Mouse (Mus musculus): ENCODE results near the gene Desi1. TPM values are rescaled to one million over a fixed set of nuclear protein-coding genes. Genes with fewer than 3 reads are reported as not detected.
A peak's percentile ranks its signal among the peaks of the same experiment; 100 is the strongest.

Desi1 gene
- polyA plus RNA-seq, 1 experiment from 2014 or later: 50.6 TPM

DNA sequence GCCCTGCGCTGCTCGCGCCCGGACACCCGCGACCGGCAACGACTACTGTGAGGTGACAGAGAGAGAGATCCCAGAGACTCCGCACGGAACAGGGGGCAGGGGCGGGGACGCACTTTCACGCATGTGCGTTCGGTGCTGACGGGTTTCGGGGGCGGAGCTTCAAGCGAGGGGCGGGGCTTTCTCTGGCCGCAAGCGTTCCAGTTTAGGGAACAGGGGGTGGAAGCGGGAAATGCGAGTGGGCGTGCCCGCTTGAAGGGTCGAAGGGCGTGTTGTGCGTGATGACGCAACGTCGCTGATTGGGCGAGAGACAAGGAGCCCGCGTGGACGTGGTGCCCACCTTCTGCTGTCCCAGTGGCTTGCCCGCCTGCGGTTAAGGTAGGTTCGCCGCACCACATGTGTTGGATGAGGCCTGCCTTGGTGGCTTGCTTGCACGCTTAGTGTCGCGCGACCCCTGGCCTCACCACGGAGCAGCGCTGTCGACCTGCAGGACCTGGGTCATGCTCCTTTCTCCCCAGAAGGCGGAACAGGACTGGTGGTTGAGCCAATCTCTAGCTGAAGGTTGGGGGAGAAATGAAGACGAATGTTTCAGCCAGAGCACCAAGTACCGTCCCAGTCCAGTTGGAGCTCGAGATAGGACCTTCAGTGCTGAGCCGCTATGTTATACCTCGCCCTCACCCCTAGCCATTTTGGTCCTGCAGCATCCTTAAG lies 17.4 kb downstream of the Desi1 start:
- peak overlapping the region; percentile 88 for H3K4me2 ChIP-seq
- peak overlapping the region; percentile 77 for H3K9ac ChIP-seq
- no peaks in the 10 kb centered on the region for H3K27me3 ChIP-seq (replicated peaks)
- ATAC-seq (replicated peaks): peak; percentile 97
- WGBS: under 1% methylated on average over 53 of the region's 53 CpGs
- H3K4me1 ChIP-seq: peaks cover 25% of the 10 kb centered on the region
- H3K9me3 ChIP-seq: no peaks in the 10 kb centered on the region
- peak overlapping the region; percentile 78 for H3K27ac ChIP-seq
- peaks cover 5% of the 10 kb centered on the region; the same call in 1 of the 2 replicates for H3K36me3 ChIP-seq (replicated peaks)
- H3K4me3 ChIP-seq: peak overlapping the region; percentile 50

DNA sequence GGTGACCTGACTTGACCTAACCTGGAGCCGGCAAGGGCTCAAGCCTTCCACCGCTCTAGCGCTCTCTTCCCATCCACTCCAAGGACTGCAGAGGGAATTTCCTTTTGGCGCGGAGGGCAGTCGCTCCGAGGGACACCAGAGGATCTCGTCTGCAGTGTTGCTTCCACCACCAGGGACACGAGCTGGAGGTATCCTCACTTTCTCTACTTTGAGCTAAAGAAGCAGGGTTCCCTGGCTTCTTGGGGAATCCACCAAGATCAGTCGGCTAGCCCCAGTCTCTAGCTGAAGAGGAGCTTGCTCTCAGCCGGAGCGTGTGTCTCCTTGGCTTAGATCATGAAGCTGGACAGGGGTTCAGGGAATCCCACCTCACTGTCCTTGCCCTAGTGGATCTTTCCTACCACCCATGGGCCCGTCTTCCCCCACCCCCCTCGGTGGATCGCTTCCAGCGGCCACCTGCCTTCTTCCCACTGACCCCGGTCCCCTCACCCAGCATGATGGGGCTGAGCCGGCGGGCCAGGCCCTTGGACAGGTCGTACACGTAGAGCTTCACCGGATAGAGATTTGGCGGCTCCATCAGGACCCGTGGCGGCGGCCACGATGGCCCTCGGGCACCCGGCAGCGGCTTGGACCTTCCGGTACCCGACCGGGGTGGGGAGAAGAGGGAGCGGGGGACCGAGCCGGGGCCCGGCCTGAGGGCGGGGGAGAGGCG lies 18.1 kb downstream of the Desi1 start:
- Histone ChIP-seq H3K4me2 (peak overlapping the region; percentile 88), H3K9me3 (no peaks in the 10 kb centered on the region), H3K4me1 (peaks cover 25% of the 10 kb centered on the region), H3K27ac (peak overlapping the region; percentile 78), H3K27me3 (replicated peaks) (no peaks in the 10 kb centered on the region), H3K4me3 (peak overlapping the region; percentile 50), H3K36me3 (replicated peaks) (peaks cover 4% of the 10 kb centered on the region; the same call in 1 of the 2 replicates), H3K9ac (peak overlapping the region; percentile 53)
- WGBS: under 1% methylated on average over 39 of the region's 39 CpGs
- peak; percentile 83 for ATAC-seq (replicated peaks)

DNA sequence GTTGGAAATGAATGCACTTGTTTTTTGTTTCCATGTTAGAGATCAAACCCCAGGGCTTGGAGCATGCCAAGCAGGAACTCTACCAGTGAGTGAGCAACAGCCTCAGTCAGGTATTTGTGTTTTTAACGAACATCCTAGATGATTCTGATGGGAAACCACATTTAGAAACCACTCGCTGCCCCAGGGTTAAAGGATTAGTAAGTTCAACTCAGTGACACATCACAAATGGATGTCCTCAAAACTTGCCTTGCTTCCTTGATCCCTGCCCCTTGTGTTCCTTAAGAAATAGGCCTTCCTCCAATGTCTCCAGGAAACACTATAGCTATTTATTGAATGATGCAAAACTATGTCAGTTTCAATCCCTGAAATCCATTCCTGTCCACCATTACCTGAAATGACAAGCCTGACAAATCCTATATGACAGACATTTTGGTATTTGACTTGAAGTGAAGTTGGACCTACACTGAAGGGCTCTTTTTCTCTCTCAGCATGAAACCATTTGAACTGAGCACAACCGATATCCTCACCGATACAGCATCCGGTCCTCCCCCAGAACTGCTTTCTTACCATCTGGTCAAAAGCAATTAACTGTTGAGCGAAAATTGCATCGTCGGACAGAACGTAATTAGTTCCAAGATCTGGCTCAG lies 18.8 kb downstream of the Desi1 start:
- Histone ChIP-seq H3K4me1 (peaks cover 25% of the 10 kb centered on the region), H3K4me2 (peak overlapping the region; percentile 88), H3K4me3 (peak overlapping the region; percentile 50), H3K27me3 (replicated peaks) (no peaks in the 10 kb centered on the region), H3K27ac (peak overlapping the region; percentile 78), H3K36me3 (replicated peaks) (peaks cover 4% of the 10 kb centered on the region; the same call in 1 of the 2 replicates), H3K9ac (peak overlapping the region; percentile 53), H3K9me3 (no peaks in the 10 kb centered on the region)
- ATAC-seq (replicated peaks): no peak
- 15% methylated on average over 9 of the region's 9 CpGs for WGBS

DNA sequence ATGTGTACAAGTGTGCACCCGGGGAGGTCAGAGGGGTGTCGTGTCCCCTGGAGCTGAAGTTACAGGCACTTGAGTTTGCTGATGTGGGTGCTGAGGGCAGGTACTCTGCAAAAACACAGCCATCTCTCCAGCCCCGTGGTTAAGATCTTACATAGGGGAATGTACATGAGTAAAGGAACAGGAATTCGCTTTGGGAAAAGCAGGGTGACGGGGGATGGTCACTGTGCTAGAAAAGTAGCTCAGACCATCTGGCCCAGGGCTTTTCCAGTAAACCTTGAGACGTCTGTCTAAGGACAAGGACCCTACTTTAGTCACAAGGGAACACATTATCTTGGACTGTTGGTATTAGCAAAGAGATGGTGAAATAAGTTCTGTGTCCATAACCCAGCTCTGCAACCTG lies 21.7 kb downstream of the Desi1 start:
- H3K27ac ChIP-seq: no peak overlapping the region
- H3K27me3 ChIP-seq (replicated peaks): no peaks in the 10 kb centered on the region
- no peaks in the 10 kb centered on the region for H3K36me3 ChIP-seq (replicated peaks)
- 91% methylated on average over 6 of the region's 6 CpGs for WGBS
- H3K4me1 ChIP-seq: peaks cover 20% of the 10 kb centered on the region
- H3K9me3 ChIP-seq: no peaks in the 10 kb centered on the region
- no peak overlapping the region for H3K4me3 ChIP-seq
- no peak overlapping the region for H3K4me2 ChIP-seq
- H3K9ac ChIP-seq: no peak overlapping the region
- no peak for ATAC-seq (replicated peaks)

DNA sequence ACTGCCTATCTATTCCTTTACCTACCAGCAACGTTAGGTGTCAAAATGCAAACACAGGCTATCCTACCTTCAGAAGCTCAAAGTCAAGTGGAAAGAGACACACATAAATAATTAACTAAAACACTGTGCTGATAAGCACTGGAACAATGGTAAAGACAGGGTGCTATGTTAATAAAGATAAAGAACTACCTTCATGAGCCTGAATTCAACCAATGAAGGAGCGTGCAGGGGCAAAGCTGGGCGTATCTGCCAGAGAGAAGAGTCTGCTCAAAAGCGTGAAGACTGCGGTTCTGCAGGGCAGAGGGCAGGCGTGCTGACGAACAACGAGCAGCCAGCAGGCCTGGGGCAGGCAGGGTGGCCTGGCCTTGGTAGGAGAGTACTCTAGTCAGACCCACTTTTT lies 29.4 kb downstream of the Desi1 start:
- no peaks in the 10 kb centered on the region for H3K4me1 ChIP-seq
- H3K36me3 ChIP-seq (replicated peaks): peaks cover 4% of the 10 kb centered on the region; the same call in 1 of the 2 replicates
- no peaks in the 10 kb centered on the region for H3K9me3 ChIP-seq
- H3K27ac ChIP-seq: no peak overlapping the region
- WGBS: 93% methylated on average over 8 of the region's 8 CpGs
- H3K4me3 ChIP-seq: no peak overlapping the region
- no peak overlapping the region for H3K9ac ChIP-seq
- ATAC-seq (replicated peaks): no peak
- H3K4me2 ChIP-seq: no peak overlapping the region
- no peaks in the 10 kb centered on the region for H3K27me3 ChIP-seq (replicated peaks)

DNA sequence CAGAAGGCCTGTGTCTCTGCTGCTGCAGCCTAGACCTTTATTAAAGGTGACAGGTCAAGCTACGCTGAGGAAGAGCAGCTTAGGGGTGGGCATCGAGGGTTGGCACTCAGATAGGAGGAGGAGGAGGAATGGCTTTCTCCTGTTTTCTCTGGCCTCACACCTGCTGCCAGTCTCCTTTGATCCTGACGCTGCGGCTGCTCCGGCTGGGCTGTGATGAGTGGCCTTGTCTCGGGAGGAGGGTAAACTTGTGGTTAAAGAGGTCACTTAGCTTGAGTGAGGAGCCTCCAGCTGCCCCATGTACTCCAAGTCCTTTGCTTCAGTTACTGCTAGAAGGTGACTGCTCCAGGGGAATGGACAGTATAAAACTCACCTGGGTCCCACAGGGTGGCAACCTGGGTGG lies 39.7 kb downstream of the Desi1 start:
- 85% methylated on average over 6 of the region's 6 CpGs for WGBS
- Histone ChIP-seq H3K27me3 (replicated peaks) (no peaks in the 10 kb centered on the region), H3K9ac (no peak overlapping the region), H3K4me2 (no peak overlapping the region), H3K9me3 (no peaks in the 10 kb centered on the region), H3K36me3 (replicated peaks) (peaks cover 46% of the 10 kb centered on the region), H3K4me3 (no peak overlapping the region), H3K4me1 (no peaks in the 10 kb centered on the region), H3K27ac (no peak overlapping the region)
- ATAC-seq (replicated peaks): no peak

DNA sequence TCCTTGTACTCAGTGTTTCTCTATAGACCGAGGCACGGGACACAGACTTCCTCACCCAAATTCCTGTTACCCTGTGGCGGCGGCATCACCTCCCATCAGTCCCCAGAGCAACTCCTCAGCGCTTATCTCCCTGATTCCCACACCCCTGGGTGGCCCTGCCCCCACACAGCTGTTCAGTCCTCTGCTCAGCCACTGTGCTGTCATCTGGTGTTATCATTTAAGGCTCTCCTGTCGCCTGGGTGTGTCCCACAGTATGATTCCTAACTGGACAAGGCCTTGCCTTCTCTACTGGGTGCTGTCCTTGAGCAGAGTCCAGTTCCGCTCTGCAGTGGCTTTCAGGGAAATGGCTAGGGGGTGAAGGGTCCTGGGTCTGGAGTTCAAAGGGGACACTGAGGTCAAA lies 43.1 kb downstream of the Desi1 start:
- H3K9ac ChIP-seq: no peak overlapping the region
- peaks cover 20% of the 10 kb centered on the region; the same call in 1 of the 2 replicates for H3K36me3 ChIP-seq (replicated peaks)
- ATAC-seq (replicated peaks): no peak
- H3K27ac ChIP-seq: no peak overlapping the region
- H3K4me3 ChIP-seq: no peak overlapping the region
- H3K4me2 ChIP-seq: no peak overlapping the region
- no peaks in the 10 kb centered on the region for H3K27me3 ChIP-seq (replicated peaks)
- H3K4me1 ChIP-seq: no peaks in the 10 kb centered on the region
- WGBS: 49% methylated on average over 7 of the region's 7 CpGs
- no peaks in the 10 kb centered on the region for H3K9me3 ChIP-seq

DNA sequence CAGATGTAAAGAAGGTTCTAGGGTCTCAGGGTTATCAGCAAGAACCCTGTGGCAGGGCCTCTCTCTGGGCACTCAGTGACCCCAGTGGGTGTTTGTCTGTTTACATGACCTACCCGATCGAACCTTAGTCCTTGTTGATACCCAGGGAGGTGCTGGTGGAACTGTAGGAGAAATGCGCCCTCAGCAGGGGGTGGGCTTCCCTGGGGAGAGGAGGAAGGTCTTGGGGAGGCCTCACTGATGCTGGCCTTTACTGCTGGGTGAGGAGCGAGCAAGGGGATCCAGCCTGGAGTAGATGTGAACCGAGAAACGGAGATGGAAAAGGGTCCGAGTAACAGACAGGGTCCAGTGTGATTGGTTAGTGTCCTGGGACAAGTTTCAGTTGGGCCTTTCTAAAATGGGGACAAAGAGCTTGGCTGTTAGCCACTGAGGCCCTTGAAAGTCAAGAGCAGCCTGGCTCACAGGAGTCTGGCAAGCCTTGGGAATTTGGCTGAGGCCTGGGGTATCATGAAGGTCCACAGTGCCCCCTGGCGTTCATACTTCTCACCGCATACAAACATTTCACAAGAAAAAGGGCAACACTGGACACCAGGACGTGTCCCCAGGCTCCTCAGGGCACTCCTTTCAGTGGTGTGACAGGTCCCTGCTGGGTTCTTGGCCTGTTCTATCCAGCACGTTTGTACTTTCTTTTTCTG lies 44.1 kb downstream of the Desi1 start:
- Histone ChIP-seq H3K27ac (peak overlapping the region; percentile 56), H3K27me3 (replicated peaks) (no peaks in the 10 kb centered on the region), H3K36me3 (replicated peaks) (peaks cover 13% of the 10 kb centered on the region; the same call in 1 of the 2 replicates), H3K4me1 (peaks cover 2% of the 10 kb centered on the region; the same call in 1 of the 2 replicates), H3K9ac (no peak overlapping the region), H3K4me2 (no peak overlapping the region), H3K9me3 (no peaks in the 10 kb centered on the region), H3K4me3 (no peak overlapping the region)
- peak; percentile 45 for ATAC-seq (replicated peaks)
- 42% methylated on average over 11 of the region's 11 CpGs for WGBS

DNA sequence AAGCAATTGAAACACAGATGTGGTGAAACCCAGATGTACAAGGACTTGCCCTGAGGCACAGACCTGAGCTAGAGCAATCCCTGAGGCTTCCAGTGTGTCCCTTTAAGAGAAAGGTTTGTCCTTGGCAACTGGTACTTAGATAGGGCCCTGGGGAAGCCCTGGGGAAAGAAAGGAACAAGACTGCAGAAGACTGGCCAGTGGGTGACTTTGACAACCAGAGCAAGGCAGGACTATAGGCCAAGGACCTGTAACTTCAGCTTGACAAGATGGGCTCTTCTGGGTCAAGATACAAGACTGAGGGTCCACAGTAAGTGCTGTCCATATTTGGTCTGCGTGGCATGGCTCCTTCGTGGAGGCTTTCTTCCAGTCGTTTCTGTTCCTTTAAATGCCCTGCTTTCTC lies 46.0 kb downstream of the Desi1 start, which contains the start of gene Xrcc6:
Gene Xrcc6 (plus strand): TSS at position 190 of the 400 bp plus-strand sequence.
- H3K9me3 ChIP-seq: no peaks in the 10 kb centered on the region
- ATAC-seq (replicated peaks): no peak
- WGBS: 88% methylated on average over 3 of the region's 3 CpGs
- no peak within 1 kb of the TSS for H3K27ac ChIP-seq
- H3K4me3 ChIP-seq: no peak within 1 kb of the TSS
- H3K9ac ChIP-seq: no peak within 1 kb of the TSS
- H3K27me3 ChIP-seq (replicated peaks): no peaks in the 10 kb centered on the region
- H3K4me2 ChIP-seq: no peak within 1 kb of the TSS
- no peaks in the 10 kb centered on the region; the same call in 1 of the 2 replicates for H3K36me3 ChIP-seq (replicated peaks)
- H3K4me1 ChIP-seq: peaks cover 2% of the 10 kb centered on the region; the same call in 1 of the 2 replicates

DNA sequence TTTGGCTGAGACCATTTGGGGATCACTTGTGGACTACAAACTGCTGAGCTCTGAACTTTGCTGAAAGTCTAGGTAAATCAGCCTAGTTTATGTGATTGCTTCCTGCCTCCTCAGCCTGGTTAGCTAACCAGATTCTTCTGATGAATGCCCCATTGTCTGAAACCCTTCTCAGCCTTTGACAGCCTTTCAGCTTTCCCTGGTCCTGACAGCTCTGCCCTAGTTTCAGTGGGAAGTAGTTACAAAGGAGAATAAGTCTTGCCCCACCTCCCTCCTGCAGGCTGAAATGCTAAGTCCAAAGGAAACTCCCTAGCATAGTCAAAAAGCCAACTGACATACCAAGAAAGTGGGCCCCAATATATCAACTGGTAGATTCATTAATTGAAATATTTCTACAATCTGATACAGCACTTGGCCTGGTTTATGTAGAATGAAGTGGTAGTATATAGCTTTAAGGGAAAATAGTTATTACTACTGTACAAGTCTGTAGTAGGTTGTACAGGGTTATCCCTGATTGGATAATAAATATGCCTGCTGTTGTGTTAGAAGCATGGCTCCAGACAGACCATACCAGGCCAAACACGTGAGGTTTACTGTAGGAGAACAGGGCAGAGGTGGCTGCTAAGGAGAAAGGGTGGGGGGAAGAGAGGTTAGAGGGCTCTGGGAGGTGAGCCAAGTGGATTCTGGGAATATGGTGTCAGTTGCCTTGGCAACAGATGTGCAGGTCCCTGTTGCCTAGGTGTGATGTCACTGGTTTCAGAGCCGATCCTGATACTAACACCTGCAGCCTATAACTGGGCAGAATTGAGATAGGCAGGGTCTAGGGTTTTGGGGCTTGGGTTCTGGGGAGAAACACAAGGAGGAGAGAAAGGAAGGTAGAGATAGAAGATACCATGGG lies 48.1 kb downstream of the Desi1 start:
- no peak overlapping the region for H3K27ac ChIP-seq
- no peaks in the 10 kb centered on the region for H3K27me3 ChIP-seq (replicated peaks)
- no peak overlapping the region for H3K9ac ChIP-seq
- no peak for ATAC-seq (replicated peaks)
- H3K4me1 ChIP-seq: peaks cover 2% of the 10 kb centered on the region; the same call in 1 of the 2 replicates
- no peaks in the 10 kb centered on the region for H3K36me3 ChIP-seq (replicated peaks)
- no peaks in the 10 kb centered on the region for H3K9me3 ChIP-seq
- whole genome bisulfite sequencing: 49% methylated on average over 2 of the region's 2 CpGs
- H3K4me3 ChIP-seq: no peak overlapping the region
- H3K4me2 ChIP-seq: no peak overlapping the region

DNA sequence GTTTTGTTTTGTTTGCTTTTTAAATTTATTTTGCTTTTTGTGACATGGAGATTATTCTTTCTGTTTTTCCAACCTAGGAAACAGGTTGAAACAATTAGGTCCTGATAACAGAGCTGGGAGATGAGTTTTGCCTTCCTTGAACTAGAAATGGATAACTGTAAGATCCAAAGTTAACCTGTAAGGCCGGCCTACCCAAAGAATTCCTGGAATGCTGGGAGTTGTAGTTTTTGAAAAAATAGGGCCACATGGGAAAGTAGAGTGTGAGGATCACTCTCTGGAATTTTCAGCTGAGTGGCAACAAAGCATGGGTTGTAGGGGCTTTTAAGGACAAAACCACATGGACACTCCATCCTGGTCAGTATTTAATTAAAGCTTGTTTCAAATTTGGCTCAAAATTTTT lies 51.5 kb downstream of the Desi1 start:
- WGBS: 57% methylated on average over 1 of the region's 1 CpGs
- Histone ChIP-seq H3K27me3 (replicated peaks) (no peaks in the 10 kb centered on the region), H3K4me2 (no peak overlapping the region), H3K36me3 (replicated peaks) (no peaks in the 10 kb centered on the region), H3K9me3 (no peaks in the 10 kb centered on the region), H3K27ac (no peak overlapping the region), H3K4me3 (no peak overlapping the region), H3K4me1 (peaks cover 2% of the 10 kb centered on the region; the same call in 1 of the 2 replicates), H3K9ac (no peak overlapping the region)
- no peak for ATAC-seq (replicated peaks)
